Mouse (Mus musculus) liver, postnatal 0 days (tissue): ENCODE results near the gene Neu1.
A peak's percentile ranks its signal among the peaks of the same experiment; 100 is the strongest.

Source experiments
- CTCF ChIP-seq: sonication (generic); IDR thresholded peaks from 2 replicates; pipeline ENCODE4 v1.5.1; 2016; ENCODE audit warnings: antibody characterized with exemption, low read depth
- EP300 ChIP-seq: IDR thresholded peaks from 2 replicates; pipeline ENCODE4 v1.6.1; 2016; ENCODE audit warnings: antibody characterized with exemption, low read depth, mild to moderate bottlenecking

DNA sequence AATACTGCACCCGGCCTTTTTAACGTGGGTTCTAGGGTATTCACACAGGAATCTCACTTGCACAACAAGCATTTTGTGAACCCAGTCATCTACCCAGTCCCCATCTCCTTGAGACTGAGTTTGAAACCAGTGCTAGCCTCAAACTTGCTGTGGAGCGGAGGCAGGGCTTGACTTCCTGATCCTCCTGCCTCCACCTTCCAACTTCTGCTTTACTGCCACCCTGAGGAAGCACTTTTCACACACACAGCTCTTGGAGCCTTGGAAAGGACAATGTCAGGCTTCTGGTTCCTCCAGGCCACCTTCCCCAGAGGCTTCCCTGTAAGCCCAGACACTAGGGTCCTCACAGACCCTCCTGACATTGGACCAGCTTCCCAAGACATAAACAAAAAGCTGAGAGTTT lies 47.7 kb upstream of the Neu1 start:
- TF ChIP-seq CTCF (peak; percentile 33), EP300 (no peak)
